Mouse (Mus musculus): ENCODE measurements at regions not wholly inside any gene's neighbourhood (a gene's known extent, or its start where the extent isn't known, plus 50 kb on each side); places are given as distances from the start of the nearest gene placed in this dataset.
"Not testable (repeated sequence)": the region's sequence is repeated elsewhere in the genome, so short reads cannot be mapped to it uniquely, and the experiment has no call there.

- no peak for DNase-seq (ENCODE audit: low read depth, low spot score)
Observed at GRCm38 (mm10) chr5:64693616-64694015, 109.6 kb upstream of the Klf3 start.

GRCm38 (mm10) chr5:64694606-64695005 is 108.6 kb upstream of the Klf3 start:
- no peak for DNase-seq (ENCODE audit: low read depth, low spot score)

GRCm38 (mm10) chr5:64696099-64696498 is 107.1 kb upstream of the Klf3 start:
- no peak for DNase-seq (ENCODE audit: low read depth, low spot score)

GRCm38 (mm10) chr5:64697466-64697865 is 105.7 kb upstream of the Klf3 start:
- no peak for DNase-seq (ENCODE audit: low read depth, low spot score)

- DNase-seq (ENCODE audit: low read depth, low spot score): no peak
Observed at GRCm38 (mm10) chr5:64698458-64699116, 104.6 kb upstream of the Klf3 start.

- no peak for DNase-seq (ENCODE audit: low read depth, low spot score)
Observed at GRCm38 (mm10) chr5:64700030-64700429, 103.2 kb upstream of the Klf3 start.

GRCm38 (mm10) chr5:64701219-64701779 is 101.9 kb upstream of the Klf3 start:
- DNase-seq (ENCODE audit: low read depth, low spot score): no peak

GRCm38 (mm10) chr5:64701780-64702231 is 101.4 kb upstream of the Klf3 start:
- DNase-seq (ENCODE audit: low read depth, low spot score): no peak

GRCm38 (mm10) chr5:64702404-64702803 is 100.8 kb upstream of the Klf3 start:
- DNase-seq (ENCODE audit: low read depth, low spot score): not testable (repeated sequence)

GRCm38 (mm10) chr5:64703091-64703872 is 99.9 kb upstream of the Klf3 start:
- DNase-seq (ENCODE audit: low read depth, low spot score): no peak

- no peak for DNase-seq (ENCODE audit: low read depth, low spot score)
Observed at GRCm38 (mm10) chr5:64704144-64704543, 99.0 kb upstream of the Klf3 start.

- DNase-seq (ENCODE audit: low read depth, low spot score): no peak
Observed at GRCm38 (mm10) chr5:64706586-64706985, 96.6 kb upstream of the Klf3 start.

GRCm38 (mm10) chr5:64709146-64709545 is 94.0 kb upstream of the Klf3 start:
- DNase-seq (ENCODE audit: low read depth, low spot score): no peak

- no peak for DNase-seq (ENCODE audit: low read depth, low spot score)
Observed at GRCm38 (mm10) chr5:64710236-64710635, 93.0 kb upstream of the Klf3 start.

GRCm38 (mm10) chr5:64710968-64711367 is 92.2 kb upstream of the Klf3 start:
- no peak for DNase-seq (ENCODE audit: low read depth, low spot score)

GRCm38 (mm10) chr5:64714221-64714653 is 89.0 kb upstream of the Klf3 start:
- no peak for DNase-seq (ENCODE audit: low read depth, low spot score)

- no peak for DNase-seq (ENCODE audit: low read depth, low spot score)
Observed at GRCm38 (mm10) chr5:64714710-64715109, 88.5 kb upstream of the Klf3 start.

- no peak for DNase-seq (ENCODE audit: low read depth, low spot score)
Observed at GRCm38 (mm10) chr5:64716551-64716950, 86.6 kb upstream of the Klf3 start.

- no peak for DNase-seq (ENCODE audit: low read depth, low spot score)
Observed at GRCm38 (mm10) chr5:64722211-64722610, 81.0 kb upstream of the Klf3 start.

GRCm38 (mm10) chr5:64727847-64728246 is 75.3 kb upstream of the Klf3 start:
- no peak for DNase-seq (ENCODE audit: low read depth, low spot score)

GRCm38 (mm10) chr5:64732356-64732755 is 70.8 kb upstream of the Klf3 start:
- no peak for DNase-seq (ENCODE audit: low read depth, low spot score)

- DNase-seq (ENCODE audit: low read depth, low spot score): no peak
Observed at GRCm38 (mm10) chr5:64736985-64737384, 66.2 kb upstream of the Klf3 start.

All from A20 (cell line).